Mouse (Mus musculus): Measurements from ENCODE around the gene Ubqln3. TPM values are rescaled to one million over a fixed set of nuclear protein-coding genes. Genes with fewer than 3 reads are reported as not detected.

Gene Ubqln3
- total RNA-seq (2021) = not detected

DNA sequence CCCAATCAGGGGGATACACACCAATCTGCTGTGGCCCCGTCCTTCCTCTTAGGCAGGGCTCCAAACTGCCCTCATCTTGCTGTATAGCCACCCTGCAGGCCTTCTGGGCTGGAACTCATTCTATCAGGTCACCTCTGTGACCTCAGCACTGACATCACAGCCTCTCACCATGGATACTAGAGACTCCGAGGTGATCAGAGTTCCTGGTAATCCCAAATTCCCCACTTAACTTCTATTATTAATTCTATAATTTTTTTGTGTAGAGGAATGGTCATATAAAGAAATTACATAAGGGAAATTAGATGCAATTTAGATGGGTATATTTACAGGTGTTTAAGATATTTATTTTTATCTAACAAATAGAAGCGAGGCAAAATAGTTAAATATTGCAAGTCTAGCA, at the start of gene Ubqln3:
Gene Ubqln3 (minus strand): TSS at position 101 of the 400 bp plus-strand sequence.
- intact Hi-C loops (cut with DNase I) = no loop called here
- DNase-seq = no peak

GRCm38 (mm10) chr7:104191275-104191674, 48.2 kb upstream of the Ubqln3 start:
- DNase-seq = no peak
- intact Hi-C loops (cut with DNase I) = no loop called here

- DNase-seq = no peak
- intact Hi-C loops (cut with DNase I) = no loop called here
Measured at GRCm38 (mm10) chr7:104183292-104183691, 40.2 kb upstream of the Ubqln3 start, which contains the start of gene Olfr648. Gene Olfr648, minus strand, starts transcription at chr7:104183392.

DNA sequence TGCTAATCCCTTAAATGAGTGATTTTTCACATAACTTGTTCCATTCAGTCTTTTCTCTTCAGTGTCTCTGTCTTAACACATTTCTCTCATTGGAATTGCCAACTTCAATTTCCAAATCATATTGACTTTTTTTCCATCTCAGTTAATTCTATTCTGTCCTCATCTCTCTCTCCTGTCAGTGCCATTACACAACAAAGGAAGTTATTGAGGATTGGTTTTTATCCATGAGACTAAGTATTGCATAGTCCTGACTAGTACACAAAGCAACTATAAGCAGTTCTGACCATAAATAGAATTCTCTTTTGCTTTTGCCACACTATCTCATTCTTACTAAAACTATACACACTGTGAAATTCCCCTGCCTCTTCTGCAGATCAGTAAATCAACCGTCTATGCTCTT, 36.0 kb upstream of the Ubqln3 start:
- intact Hi-C loops (cut with DNase I) = loop anchor here (10.0 kb wide), 1 partner anchor 994 kb away; the partner anchor contains the start of gene Olfr592

DNA sequence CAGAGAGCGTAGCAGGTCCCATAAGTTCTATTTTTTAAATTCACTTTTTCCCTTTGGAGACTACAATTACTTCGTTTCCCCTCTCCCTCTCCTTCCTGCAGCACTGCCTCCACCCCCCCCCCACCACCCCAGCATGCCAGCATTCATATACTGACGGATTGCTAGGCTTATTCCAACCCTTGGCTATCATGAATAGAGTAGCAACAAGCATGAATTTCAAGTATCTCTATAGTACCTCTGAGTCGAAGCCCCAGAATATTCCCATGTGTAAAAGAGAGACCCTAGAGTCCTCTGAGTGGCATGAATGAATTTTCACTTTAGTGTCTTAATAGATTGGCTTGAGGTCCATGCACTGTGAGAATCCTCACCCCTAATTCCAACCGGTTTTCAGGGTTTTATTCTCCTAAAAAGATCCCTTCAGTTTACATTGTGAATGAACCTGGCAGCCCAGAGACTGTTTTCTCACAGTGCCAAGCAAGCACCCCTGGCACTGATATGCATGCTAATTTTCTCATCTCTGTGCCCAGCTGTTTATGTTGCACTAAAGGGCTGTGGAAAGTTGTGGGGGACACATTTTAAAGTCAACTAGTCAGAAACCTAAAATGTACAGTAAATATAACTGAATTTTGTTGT, 35.5 kb upstream of the Ubqln3 start:
- DNase-seq = no peak
- intact Hi-C loops (cut with DNase I) = loop anchor here (10.0 kb wide), 1 partner anchor 994 kb away; the partner anchor contains the start of gene Olfr592

More for the DNA sequence above, 36.0 kb upstream of the Ubqln3 start:
- no peak for DNase-seq

DNA sequence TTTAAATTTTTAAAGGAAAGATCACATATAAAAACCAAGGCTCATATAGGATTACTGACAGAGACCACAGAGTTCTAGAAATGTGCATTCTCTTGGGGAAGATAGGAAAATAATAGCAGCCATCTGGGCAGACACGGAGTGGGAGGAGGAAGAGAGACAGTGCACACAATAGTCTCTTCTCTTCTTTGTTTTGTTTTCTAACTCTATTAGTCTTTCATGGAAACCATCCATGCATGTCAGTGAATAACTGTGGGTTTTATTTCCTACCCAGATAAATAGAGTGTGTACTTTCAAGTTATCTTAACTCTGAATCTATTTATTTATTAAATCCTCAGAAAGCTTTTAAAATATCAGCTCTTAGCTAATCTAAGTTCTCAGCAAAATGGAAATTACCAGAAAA, 32.0 kb upstream of the Ubqln3 start:
- intact Hi-C loops (cut with DNase I) = loop anchor here (10.0 kb wide), 1 partner anchor 990 kb away; the partner anchor contains the start of gene Olfr592
- DNase-seq = no peak

DNA sequence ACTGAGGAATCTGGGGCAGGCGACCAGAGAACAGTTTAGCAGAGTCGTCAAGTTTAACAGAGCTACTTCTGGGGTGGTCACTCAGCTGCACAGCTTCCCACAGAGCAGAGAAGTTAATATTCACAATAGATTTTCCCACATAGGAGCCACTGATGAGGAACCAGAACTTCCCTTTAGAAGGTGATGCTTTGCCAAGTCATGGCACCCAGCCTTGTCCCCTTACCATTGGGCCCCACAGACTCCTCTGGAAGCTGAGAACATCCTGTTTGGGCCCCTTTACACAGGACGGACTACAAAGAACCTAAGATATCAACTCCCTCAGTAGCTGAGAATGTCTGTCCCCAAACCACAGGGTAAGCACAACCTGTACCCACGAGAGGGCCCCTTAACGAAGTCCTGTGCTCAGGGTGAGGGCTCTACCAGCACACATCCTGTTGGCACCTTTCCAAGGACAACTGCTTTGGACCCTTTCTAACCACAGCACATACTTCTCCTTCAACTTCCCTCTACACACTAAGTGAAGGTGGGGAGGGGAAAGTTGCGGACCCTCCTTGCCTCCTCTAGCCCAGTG, 26.6 kb upstream of the Ubqln3 start:
- intact Hi-C loops (cut with DNase I) = loop anchor here (10.0 kb wide), 1 partner anchor 985 kb away; the partner anchor contains the start of gene Olfr592
- DNase-seq = no peak

- intact Hi-C loops (cut with DNase I) = no loop called here
- DNase-seq = no peak
Measured at GRCm38 (mm10) chr7:104167105-104167504, 24.0 kb upstream of the Ubqln3 start.

DNA sequence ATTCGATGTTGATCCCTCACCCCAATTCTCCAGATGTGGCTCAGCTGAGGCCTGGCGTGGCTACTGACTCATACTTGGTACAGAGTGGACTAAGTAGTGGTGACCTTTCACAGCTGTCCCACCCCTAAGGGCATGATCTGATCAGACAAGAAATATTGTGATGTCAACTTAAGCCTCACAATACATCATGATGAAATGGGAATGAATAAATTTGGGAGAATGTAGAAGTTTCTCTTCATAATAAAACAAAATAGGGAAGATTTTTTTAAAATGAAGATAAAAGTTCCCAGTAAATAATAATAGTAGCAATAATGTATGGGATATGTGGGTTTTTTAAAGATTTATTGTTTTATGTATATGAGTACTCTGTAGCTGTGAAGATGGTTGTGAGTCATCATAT, 7.4 kb upstream of the Ubqln3 start, which contains the start of gene Ubqlnl:
Gene Ubqlnl (minus strand): TSS at position 101 of the 400 bp plus-strand sequence.
- intact Hi-C loops (cut with DNase I) = no loop called here
- no peak for DNase-seq

GRCm38 (mm10) chr7:104137305-104137704, 5.8 kb downstream of the Ubqln3 start, which contains the start of gene Olfr643:
Gene Olfr643, minus strand, starts transcription at chr7:104137405.
- intact Hi-C loops (cut with DNase I) = no loop called here
- no peak for DNase-seq

GRCm38 (mm10) chr7:104129726-104130125, 13.4 kb downstream of the Ubqln3 start, which contains the start of gene Ubqln5:
Gene Ubqln5, minus strand, starts transcription at chr7:104129826.
- intact Hi-C loops (cut with DNase I) = no loop called here

GRCm38 (mm10) chr7:104104757-104104972, 38.4 kb downstream of the Ubqln3 start, which contains the start of gene Olfr646:
Gene Olfr646, plus strand, starts transcription at chr7:104104873.
- intact Hi-C loops (cut with DNase I) = no loop called here
- DNase-seq = no peak

More at GRCm38 (mm10) chr7:104129726-104130125, 13.4 kb downstream of the Ubqln3 start, which contains the start of gene Ubqln5:
- no peak for DNase-seq

GRCm38 (mm10) chr7:104103913-104104756, 38.9 kb downstream of the Ubqln3 start:
- intact Hi-C loops (cut with DNase I) = no loop called here
- no peak for DNase-seq

Other genes with a start within 250 kb of the Ubqln3 start
- gene Olfr64, start 248.8 kb downstream of the Ubqln3 start, total RNA-seq (2021) = not detected
- not detected for gene Olfr65, start 239.8 kb downstream of the Ubqln3 start, total RNA-seq (2021)
- not detected for gene Olfr631, start 214.5 kb downstream of the Ubqln3 start, total RNA-seq (2021)
- gene Olfr632, start 208.9 kb downstream of the Ubqln3 start, total RNA-seq (2021) = not detected
- not detected for gene Olfr633, start 198.8 kb downstream of the Ubqln3 start, total RNA-seq (2021)
- under 1 TPM in 1 of 2 experiments, not detected in 1; 0.08 TPM for gene Olfr635, start 172.1 kb downstream of the Ubqln3 start, total RNA-seq (2021)
- not detected for gene Olfr638, start 144.5 kb downstream of the Ubqln3 start, total RNA-seq (2021)
- gene Olfr639, start 126.0 kb downstream of the Ubqln3 start, total RNA-seq (2021) = under 1 TPM; 0.10 to 0.38 TPM
- not detected for gene Olfr640, start 117.7 kb downstream of the Ubqln3 start, total RNA-seq (2021)
- gene Olfr641, start 107.8 kb downstream of the Ubqln3 start, total RNA-seq (2021) = not detected
- not detected for gene Olfr642, start 90.6 kb downstream of the Ubqln3 start, total RNA-seq (2021)
- not detected for gene 4930516K23Rik, start 81.8 kb downstream of the Ubqln3 start, total RNA-seq (2021)
- not detected for gene Olfr644, start 71.4 kb downstream of the Ubqln3 start, total RNA-seq (2021)
- gene Olfr645, start 57.8 kb downstream of the Ubqln3 start, total RNA-seq (2021) = not detected
- not detected for gene Olfr646, start 38.4 kb downstream of the Ubqln3 start, total RNA-seq (2021)
- not detected for gene Ubqln5, start 13.5 kb downstream of the Ubqln3 start, total RNA-seq (2021)
- not detected for gene Olfr643, start 5.9 kb downstream of the Ubqln3 start, total RNA-seq (2021)
- not detected for gene Ubqlnl, start 7.3 kb upstream of the Ubqln3 start, total RNA-seq (2021)
- gene Olfm5, start 21.6 kb upstream of the Ubqln3 start, total RNA-seq (2021) = not detected
- gene Olfr648, start 40.1 kb upstream of the Ubqln3 start, total RNA-seq (2021) = under 1 TPM; 0.38 to 0.46 TPM
- not detected for gene Olfr649, start 52.7 kb upstream of the Ubqln3 start, total RNA-seq (2021)
- gene Trim6, start 75.5 kb upstream of the Ubqln3 start, total RNA-seq (2021) = under 1 TPM; 0.24 to 0.28 TPM
- 1 to 10 TPM in 1 of 2 experiments, under 1 TPM in 1; 0.78 to 1.0 TPM for gene Trim34a, start 101.2 kb upstream of the Ubqln3 start, total RNA-seq (2021)
- gene Trim5, start 144.8 kb upstream of the Ubqln3 start, total RNA-seq (2021) = under 1 TPM; 0.20 to 0.46 TPM
- gene Trim12a, start 172.2 kb upstream of the Ubqln3 start, total RNA-seq (2021) = 1 to 10 TPM; 1.4 to 2.3 TPM
- not detected for gene Trim34b, start 186.2 kb upstream of the Ubqln3 start, total RNA-seq (2021)
- 1 to 10 TPM; 1.6 to 2.0 TPM for gene Trim12c, start 210.1 kb upstream of the Ubqln3 start, total RNA-seq (2021)
- not detected for gene Trim30b, start 226.6 kb upstream of the Ubqln3 start, total RNA-seq (2021)